Mouse (Mus musculus): ENCODE measurements around the gene Rhov. TPM values are rescaled to one million over a fixed set of nuclear protein-coding genes. Genes with fewer than 3 reads are reported as not detected.

Rhov gene
- total and polyA plus RNA-seq, 3 experiments: 0.17 TPM; not detected in 2

DNA sequence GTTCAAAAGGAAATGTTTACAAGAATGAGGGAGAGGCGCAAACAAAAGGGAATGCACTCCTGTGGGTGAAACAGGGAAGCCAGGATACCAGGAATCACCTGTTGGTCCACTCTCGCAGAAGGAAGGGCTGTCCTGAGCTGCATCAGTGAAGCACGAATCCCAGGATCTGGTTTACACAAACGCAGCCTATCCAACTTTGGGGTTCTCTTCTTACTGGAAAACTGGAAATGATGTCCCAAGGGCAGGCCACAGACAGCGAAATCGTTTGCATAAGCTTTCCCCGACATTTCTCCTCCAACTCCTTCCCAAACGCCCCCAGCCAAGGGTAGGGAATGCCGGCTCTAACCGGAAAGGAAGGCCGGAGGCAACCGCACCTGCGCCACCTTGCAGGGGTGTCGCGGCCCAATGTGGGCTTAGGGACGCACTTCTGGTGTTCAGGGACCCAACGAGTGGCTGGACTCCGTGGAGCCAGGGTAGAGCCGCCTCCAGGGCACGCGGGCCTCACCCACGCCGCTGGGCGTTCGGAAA is 34.3 kb downstream of the Rhov start:
- Histone ChIP-seq H3K4me2 (ENCODE audit: insufficient read depth, low read depth, poor library complexity, severe bottlenecking) (no peak overlapping the region), H3K9ac (ENCODE audit: insufficient read depth, low read depth) (no peak overlapping the region), H3K9me3 (replicated peaks; ENCODE audit: low read length) (peaks cover 2% of the 10 kb centered on the region), H3K27me3 (replicated peaks) (peaks cover 14% of the 10 kb centered on the region), H3K79me2 (replicated peaks; ENCODE audit: control insufficient read depth, extremely low read depth, insufficient read depth, poor library complexity, severe bottlenecking) (no peaks in the 10 kb centered on the region), H3K36me3 (replicated peaks in 1 of 2; ENCODE audit: control insufficient read depth in 1 of 2, insufficient read depth in 1 of 2, low read length in 1 of 2) (no peaks in the 10 kb centered on the region), H3K4me3 (replicated peaks in 1 of 3; ENCODE audit: low read depth in 2 of 3, low read length in 2 of 3, poor library complexity in 1 of 3) (no peak overlapping the region), H3K4me1 (ENCODE audit: control insufficient read depth in 1 of 2, insufficient read depth in 2 of 2) (peaks cover 0 to 10% of the 10 kb centered on the region in 2 experiments; a peak in 2 of 4 replicates), H3K27ac (ENCODE audit: insufficient read depth, low read depth) (no peak overlapping the region)
- dilution Hi-C loops (cut with MboI; ENCODE audit: extremely low pct_ligation_motif_present, extremely low pct_unique_long_range_greater_than_20kb, low sequenced_read_pairs) (no loop called here), in situ Hi-C loops (cut with MboI; ENCODE audit: low pct_ligation_motif_present, low pct_unique_long_range_greater_than_20kb, low sequenced_read_pairs) (no loop called here)
- no peak for DNase-seq (ENCODE audit: extremely low read depth)
- TF ChIP-seq MAX (IDR thresholded peaks at IDR 0.05; ENCODE audit: low read length) (no peak), PAX5 (IDR thresholded peaks at IDR 0.05; ENCODE audit: low read length) (no peak), CTCF (conservative IDR thresholded peaks at IDR 0.05 in 1 of 2, IDR thresholded peaks at IDR 0.05 in 1 of 2; ENCODE audit: low read depth in 2 of 2, low read length in 2 of 2) (no peak), HCFC1 (IDR thresholded peaks at IDR 0.05; ENCODE audit: low read depth, low read length) (no peak), MXI1 (IDR thresholded peaks at IDR 0.05; ENCODE audit: low read depth, low read length) (no peak), CHD1 (IDR thresholded peaks at IDR 0.05; ENCODE audit: low read depth, low read length) (no peak), RCOR1 (conservative IDR thresholded peaks at IDR 0.05; ENCODE audit: low read depth, low read length) (no peak), USF2 (conservative IDR thresholded peaks at IDR 0.05; ENCODE audit: low read depth, low read length) (no peak), SMC3 (IDR thresholded peaks at IDR 0.05; ENCODE audit: low read depth, low read length) (no peak), MYC (IDR thresholded peaks at IDR 0.05; ENCODE audit: low read depth, low read length) (no peak), MAZ (IDR thresholded peaks at IDR 0.05; ENCODE audit: low read depth, low read length) (no peak), NRF1 (IDR thresholded peaks at IDR 0.05; ENCODE audit: low read depth, low read length) (no peak), POLR2AphosphoS2 (IDR thresholded peaks at IDR 0.05; ENCODE audit: low read depth, low read length) (no peak), USF1 (IDR thresholded peaks at IDR 0.05; ENCODE audit: low read depth, low read length) (no peak), KAT2A (IDR thresholded peaks at IDR 0.05; ENCODE audit: insufficient replicate concordance, low read length) (no peak)

DNA sequence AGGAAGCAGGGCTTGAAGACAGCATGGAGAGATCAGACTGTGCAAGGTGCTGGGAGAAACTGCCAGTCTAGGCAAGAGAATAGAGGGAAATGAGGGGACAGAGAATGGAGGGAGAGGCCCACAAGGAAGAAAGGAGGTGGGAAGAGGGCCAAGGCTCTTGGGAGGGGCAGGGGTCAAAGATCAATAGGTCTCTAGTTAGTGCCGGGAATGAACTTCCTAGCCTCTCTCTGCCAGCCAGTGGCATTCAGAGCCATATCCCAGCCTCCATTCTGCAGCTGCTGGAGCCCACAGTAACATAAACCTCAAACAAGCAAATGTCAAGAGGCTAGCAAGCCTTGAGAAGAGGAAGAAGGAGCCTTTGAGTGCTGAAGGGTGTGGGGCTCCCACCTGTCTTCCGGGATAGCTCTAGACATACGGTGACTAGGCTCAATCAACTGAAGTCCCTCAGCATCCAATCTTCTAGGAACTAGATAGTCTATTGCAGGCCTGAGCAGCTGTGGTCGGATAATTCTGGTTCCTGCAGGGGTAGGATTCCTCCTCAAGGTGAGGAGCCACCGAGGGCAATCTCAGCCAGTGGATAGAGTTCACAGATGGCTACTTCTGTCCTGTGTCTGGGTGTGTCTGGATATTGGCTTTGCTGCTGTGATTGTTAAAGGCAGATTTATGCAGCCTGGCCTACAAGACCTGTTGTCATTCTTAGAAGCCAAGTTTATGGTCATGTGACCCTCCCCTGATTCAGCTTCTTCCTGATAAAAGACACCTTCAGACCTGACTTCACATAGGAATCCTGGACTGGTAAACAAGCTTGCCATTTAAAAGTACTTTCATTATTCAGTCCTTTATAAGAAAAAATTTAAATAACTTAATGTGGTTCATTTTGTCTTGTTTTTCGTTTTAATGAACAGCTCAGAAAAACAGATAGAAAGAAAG is 41.0 kb downstream of the Rhov start, which contains the start of gene Ppp1r14d:
Gene Ppp1r14d (minus strand): TSS at position 132 of the 930 bp plus-strand sequence.
- DNase-seq (ENCODE audit: extremely low read depth): no peak
- no peak within 1 kb of the TSS for H3K9ac ChIP-seq (ENCODE audit: insufficient read depth, low read depth)
- H3K4me2 ChIP-seq (ENCODE audit: insufficient read depth, low read depth, poor library complexity, severe bottlenecking): no peak within 1 kb of the TSS
- H3K27ac ChIP-seq (ENCODE audit: insufficient read depth, low read depth): no peak within 1 kb of the TSS
- H3K4me3 ChIP-seq (replicated peaks in 1 of 3; ENCODE audit: low read depth in 2 of 3, low read length in 2 of 3, poor library complexity in 1 of 3): no peak within 1 kb of the TSS
- H3K79me2 ChIP-seq (replicated peaks; ENCODE audit: control insufficient read depth, extremely low read depth, insufficient read depth, poor library complexity, severe bottlenecking): no peaks in the 10 kb centered on the region
- TF ChIP-seq TCF12 (IDR thresholded peaks at IDR 0.05; ENCODE audit: low read depth, low read length) (no peak), MAX (IDR thresholded peaks at IDR 0.05; ENCODE audit: low read length) (no peak), MYC (IDR thresholded peaks at IDR 0.05; ENCODE audit: low read depth, low read length) (no peak), JUND (conservative IDR thresholded peaks at IDR 0.05; ENCODE audit: low read depth, low read length) (no peak), CTCF (conservative IDR thresholded peaks at IDR 0.05 in 1 of 2, IDR thresholded peaks at IDR 0.05 in 1 of 2; ENCODE audit: low read depth in 2 of 2, low read length in 2 of 2) (no peak), ELF1 (IDR thresholded peaks at IDR 0.05; ENCODE audit: low read depth, low read length) (no peak), E2F4 (IDR thresholded peaks at IDR 0.05; ENCODE audit: insufficient replicate concordance, low read depth, low read length) (no peak), NELFE (IDR thresholded peaks at IDR 0.05; ENCODE audit: low read depth, low read length) (no peak), CHD1 (IDR thresholded peaks at IDR 0.05; ENCODE audit: low read depth, low read length) (no peak)
- in situ Hi-C loops (cut with MboI; ENCODE audit: low pct_ligation_motif_present, low pct_unique_long_range_greater_than_20kb, low sequenced_read_pairs): no loop called here
- no peaks in the 10 kb centered on the region for H3K27me3 ChIP-seq (replicated peaks)
- no peaks in the 10 kb centered on the region for H3K9me3 ChIP-seq (replicated peaks; ENCODE audit: low read length)
- dilution Hi-C loops (cut with MboI; ENCODE audit: extremely low pct_ligation_motif_present, extremely low pct_unique_long_range_greater_than_20kb, low sequenced_read_pairs): no loop called here
- no peaks in the 10 kb centered on the region for H3K36me3 ChIP-seq (replicated peaks in 1 of 2; ENCODE audit: control insufficient read depth in 1 of 2, insufficient read depth in 1 of 2, low read length in 1 of 2)
- H3K4me1 ChIP-seq (ENCODE audit: control insufficient read depth in 1 of 2, insufficient read depth in 2 of 2): no peaks in the 10 kb centered on the region; a peak in 1 of 4 replicates
